8 mouse cellular contexts compared by ENCODE assay signal in the genomic region with DNA sequence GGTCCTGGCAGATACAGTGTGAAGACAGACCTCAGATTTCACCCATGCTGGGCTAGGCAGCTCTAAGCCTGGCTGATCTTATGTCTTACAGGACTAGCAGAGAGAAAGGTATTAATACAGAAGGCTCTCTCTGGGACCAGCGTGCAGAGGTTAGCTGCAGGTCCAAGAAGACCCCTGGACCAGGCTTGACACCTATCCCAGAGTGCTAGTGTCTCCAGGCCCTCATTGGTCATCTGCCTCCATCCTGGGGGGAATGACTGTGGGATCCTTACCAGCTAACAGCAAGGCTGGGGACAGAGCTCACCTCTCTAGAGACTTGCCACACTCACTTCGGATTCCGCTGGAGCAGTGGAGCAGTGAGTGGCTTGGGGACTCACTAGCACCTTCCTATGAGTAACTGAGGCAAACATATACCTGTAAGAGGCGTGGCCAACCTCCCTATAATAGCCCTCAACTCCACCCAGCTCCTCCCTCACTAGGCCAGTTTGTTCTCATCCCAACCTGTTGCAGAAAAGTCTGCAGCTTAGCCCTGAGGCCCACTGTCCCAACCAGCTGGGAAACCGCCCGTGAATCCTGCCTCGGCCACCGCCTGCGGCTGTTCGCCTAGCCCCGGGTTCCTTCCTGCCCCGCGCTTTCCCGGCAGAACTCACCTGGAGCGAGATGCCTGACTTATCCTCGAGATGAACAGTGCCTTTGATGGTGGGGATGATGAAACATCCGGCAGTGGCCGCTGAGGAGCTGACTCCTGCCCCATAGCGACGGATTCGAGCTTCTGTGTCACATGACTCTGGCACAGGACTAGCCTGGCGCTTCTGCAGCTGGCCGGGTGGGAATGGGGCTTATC. TPM values are rescaled to one million over a fixed set of nuclear protein-coding genes. Genes with fewer than 3 reads are reported as not detected.
A peak's percentile ranks its signal among the peaks of the same experiment; 100 is the strongest.
DNase-seq lines count a peak whose midpoint lies in the region; ATAC-seq and TF ChIP-seq lines count a peak whose summit lies in the region.

A gene (minus strand): TSS at position 725 of the 844 bp plus-strand sequence.

- peak within 1 kb of the TSS; percentile 28 for H3K4me3 ChIP-seq in forebrain, embryonic 12.5 days (replicated peaks)
- 0 out of 2 replicates have a peak within 1 kb of the TSS, but pooled peaks have one; percentile 9 for H3K4me3 ChIP-seq in hindbrain, embryonic 14.5 days (replicated peaks; ENCODE audit: low read length)
- H3K4me3 ChIP-seq in liver, postnatal 0 days (ENCODE audit: low read depth, low read length), result no peak within 1 kb of the TSS

- peaks cover 7% of the 10 kb centered on the region; the same call in 1 of the 2 replicates for H3K4me1 ChIP-seq in forebrain, embryonic 12.5 days
- no peaks in the 10 kb centered on the region for H3K4me1 ChIP-seq in hindbrain, embryonic 14.5 days (replicated peaks; ENCODE audit: control insufficient read depth, insufficient read depth, low read length)
- H3K4me1 ChIP-seq in liver, postnatal 0 days (ENCODE audit: insufficient read depth), result no peaks in the 10 kb centered on the region

- H3K4me2 ChIP-seq in forebrain, embryonic 12.5 days, result peak within 1 kb of the TSS; percentile 55
- H3K4me2 ChIP-seq in hindbrain, embryonic 14.5 days (replicated peaks), result peak within 1 kb of the TSS; percentile 49
- H3K4me2 ChIP-seq in liver, postnatal 0 days (ENCODE audit: low read depth, low read length), result no peak within 1 kb of the TSS

- no peak for TF ChIP-seq CTCF in liver, postnatal 0 days (IDR thresholded peaks at IDR 0.05; ENCODE audit: low read depth)

- ATAC-seq in forebrain, embryonic 12.5 days (ENCODE audit: low FRiP score), result peak; percentile 71; the same call in 1 of the 2 replicates
- ATAC-seq in hindbrain, embryonic 14.5 days (ENCODE audit: low FRiP score), result peak; percentile 69
- ATAC-seq in liver, postnatal 0 days, result peak; percentile 65

- WGBS in forebrain, embryonic 12.5 days, result 13% methylated on average over 23 of the region's 23 CpGs
- WGBS in hindbrain, embryonic 14.5 days, result 19% methylated on average over 23 of the region's 23 CpGs
- 11% methylated on average over 23 of the region's 23 CpGs for WGBS in liver, postnatal 0 days (ENCODE audit: insufficient replicate concordance)

- TF ChIP-seq EP300 in liver, postnatal 0 days (IDR thresholded peaks at IDR 0.05; ENCODE audit: low read depth), result no peak

- no peaks in the 10 kb centered on the region for H3K36me3 ChIP-seq in forebrain, embryonic 12.5 days (replicated peaks)
- H3K36me3 ChIP-seq in hindbrain, embryonic 14.5 days (replicated peaks; ENCODE audit: control insufficient read depth, insufficient read depth), result no peaks in the 10 kb centered on the region
- no peaks in the 10 kb centered on the region for H3K36me3 ChIP-seq in liver, postnatal 0 days (replicated peaks; ENCODE audit: insufficient read depth, low read length)

- DNase-seq in ovary, postnatal 36 days (ENCODE audit: low spot score), result peak; percentile 17
- DNase-seq in ovary, postnatal 14 days (ENCODE audit: low spot score), result no peak
- DNase-seq in hindbrain, embryonic 14.5 days (ENCODE audit: low spot score), result no peak
- DNase-seq in liver, postnatal 0 days, result no peak
- peak; percentile 58 for DNase-seq in retina, embryonic 14.5 days (ENCODE audit: low spot score)
- no peak for DNase-seq in spleen, postnatal 36 days (ENCODE audit: low spot score in 2 of 2)
- DNase-seq in layer of hippocampus, adult 11-12 months (ENCODE audit: low spot score), result no peak

- H3K27me3 ChIP-seq in forebrain, embryonic 12.5 days, result peaks cover 7% of the 10 kb centered on the region; the same call in 1 of the 2 replicates
- 0 out of 2 replicates have a peak, but pooled peaks cover 2% of the 10 kb centered on the region for H3K27me3 ChIP-seq in hindbrain, embryonic 14.5 days (ENCODE audit: control insufficient read depth, insufficient read depth, low read length)
- H3K27me3 ChIP-seq in liver, postnatal 0 days (ENCODE audit: insufficient read depth, low read length), result no peaks in the 10 kb centered on the region

- H3K27ac ChIP-seq in forebrain, embryonic 12.5 days, result no peak within 1 kb of the TSS
- H3K27ac ChIP-seq in hindbrain, embryonic 14.5 days, result no peak within 1 kb of the TSS
- no peak within 1 kb of the TSS for H3K27ac ChIP-seq in liver, postnatal 0 days (ENCODE audit: low read depth)

- no peaks in the 10 kb centered on the region for H3K9me3 ChIP-seq in forebrain, embryonic 12.5 days
- H3K9me3 ChIP-seq in hindbrain, embryonic 14.5 days (ENCODE audit: control insufficient read depth, low read length), result no peaks in the 10 kb centered on the region
- no peaks in the 10 kb centered on the region for H3K9me3 ChIP-seq in liver, postnatal 0 days (ENCODE audit: low read length)

- H3K9ac ChIP-seq in forebrain, embryonic 12.5 days, result no peak within 1 kb of the TSS; the same call in 1 of the 2 replicates
- H3K9ac ChIP-seq in hindbrain, embryonic 14.5 days, result peak within 1 kb of the TSS; percentile 21; the same call in 1 of the 2 replicates
- H3K9ac ChIP-seq in liver, postnatal 0 days (replicated peaks), result no peak within 1 kb of the TSS

RNA-seq across cellular contexts. Expression of the gene that starts here (rescaled TPM):
- polyA plus RNA-seq in forebrain, embryonic 12.5 days (2016; fragmentation: Nextera tagmentation; extraction: Ambion mirVana), result 0.17 TPM in 1 of 2 replicates, not detected in the other
- 0.11 and 0.12 TPM in 2 replicates for polyA plus RNA-seq in hindbrain, embryonic 14.5 days (2014; fragmentation: Nextera tagmentation; extraction: Ambion mirVana)
- 0.11 and 0.12 TPM in 2 replicates for polyA plus RNA-seq in liver, postnatal 0 days (2015; fragmentation: Nextera tagmentation; extraction: Ambion mirVana)

Comparison
In these comparisons a context has a peak if more than half of its experiments do, and no peak if none do; other contexts are left out.
1. DNase-seq: peak in ovary, postnatal 36 days (single experiment) and retina, embryonic 14.5 days (single experiment); none in ovary, postnatal 14 days (single experiment), hindbrain, embryonic 14.5 days (single experiment), liver, postnatal 0 days (single experiment), spleen, postnatal 36 days (0 of 2) and layer of hippocampus, adult 11-12 months (single experiment).
2. Peak in ATAC-seq, H3K4me3 ChIP-seq and H3K4me2 ChIP-seq in forebrain, embryonic 12.5 days; RNA of the gene not detected or under 1 TPM.
3. Peak in ATAC-seq, H3K4me3 ChIP-seq, H3K9ac ChIP-seq and H3K4me2 ChIP-seq in hindbrain, embryonic 14.5 days; RNA of the gene not detected or under 1 TPM.
4. Peak in ATAC-seq in liver, postnatal 0 days; RNA of the gene not detected or under 1 TPM.
5. Peak in every context shown above with its lines, with median percentiles within 50 percentile points of each other: ATAC-seq.